Mouse (Mus musculus) heart, postnatal 0 days (tissue): ENCODE data around the gene Coa7.

Experiments used
- CTCF ChIP-seq: IDR thresholded peaks from 2 replicates; pipeline ENCODE4 v1.5.1; 2016; ENCODE audit warnings: antibody characterized with exemption, control low read depth, low read depth
- EP300 ChIP-seq: IDR thresholded peaks from 2 replicates; pipeline ENCODE4 v1.6.1; 2016; ENCODE audit warnings: antibody characterized with exemption, low read depth

DNA sequence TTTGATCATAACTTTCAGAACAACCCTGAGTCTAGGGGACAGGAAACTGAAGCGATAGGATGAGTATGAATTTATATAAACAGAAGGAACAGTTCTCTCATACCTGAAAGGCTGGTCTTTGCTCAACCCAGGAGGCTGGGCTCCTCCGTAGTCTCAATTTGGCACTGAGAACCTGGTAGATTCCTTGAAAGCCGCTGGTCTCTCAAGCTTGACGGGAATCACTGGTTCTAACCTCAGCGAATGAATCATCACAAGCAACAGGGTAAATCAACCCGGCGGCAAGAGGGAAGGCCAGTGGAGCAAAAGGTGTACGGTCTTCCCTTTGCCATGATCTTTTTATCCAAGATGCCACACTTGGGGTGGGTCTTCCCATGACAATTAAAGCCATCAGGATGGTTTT is 29.5 kb downstream of the Coa7 start:
- TF ChIP-seq EP300, result no peak
- TF ChIP-seq CTCF, result no peak
